In genomic region chr2:52287436-52287835, GRCm38 (mm10) we compare ENCODE assay signal across 17 mouse cellular contexts.
"Had no signal": no experiment of that assay in that cellular context is flagged by ENCODE, and none has a peak within 500 bp of the region (broad histone marks: within the 10 kb centered on the region; RNA-seq: fewer than 3 reads in every experiment).

No protein-coding gene starts in this region.

- H3K9me3 ChIP-seq: lung, embryonic 15.5 days; megakaryocyte, embryonic 14.5 days; midbrain, embryonic 13.5 days; midbrain, embryonic 15.5 days; neural tube, embryonic 12.5 days; stomach, embryonic 15.5 days had no signal

- H3K9ac ChIP-seq: liver, postnatal 0 days; lung, embryonic 15.5 days; midbrain, embryonic 13.5 days; midbrain, embryonic 15.5 days; neural tube, embryonic 12.5 days; stomach, embryonic 15.5 days had no signal

- H3K36me3 ChIP-seq: lung, embryonic 15.5 days; midbrain, embryonic 13.5 days; midbrain, embryonic 15.5 days; neural tube, embryonic 12.5 days; stomach, embryonic 15.5 days had no signal

- H3K4me1 ChIP-seq: lung, embryonic 15.5 days; megakaryocyte, embryonic 14.5 days; midbrain, embryonic 13.5 days; midbrain, embryonic 15.5 days; neural tube, embryonic 12.5 days; stomach, embryonic 15.5 days had no signal

- H3K4me3 ChIP-seq: lung, embryonic 15.5 days; megakaryocyte, embryonic 14.5 days; midbrain, embryonic 13.5 days; midbrain, embryonic 15.5 days; neural tube, embryonic 12.5 days; stomach, embryonic 15.5 days had no signal

- H3K27me3 ChIP-seq: lung, embryonic 15.5 days; midbrain, embryonic 13.5 days; midbrain, embryonic 15.5 days; neural tube, embryonic 12.5 days; stomach, embryonic 15.5 days had no signal

- H3K27ac ChIP-seq: lung, embryonic 15.5 days; macrophage; midbrain, embryonic 13.5 days; midbrain, embryonic 15.5 days; neural tube, embryonic 12.5 days; stomach, embryonic 15.5 days had no signal

- ATAC-seq: liver, postnatal 0 days; lung, postnatal 0 days; midbrain, embryonic 13.5 days; midbrain, embryonic 15.5 days had no signal

- DNase-seq: liver, postnatal 0 days; lung, adult 2 months; lung, postnatal 14 days; lung, postnatal 36 days; right cerebral cortex, postnatal 14 days; thymus, adult 18-20 months; thymus, postnatal 14 days; thymus, postnatal 36 days had no signal

- H3K4me2 ChIP-seq: lung, embryonic 15.5 days; midbrain, embryonic 11.5 days; midbrain, embryonic 13.5 days; midbrain, embryonic 15.5 days; neural tube, embryonic 12.5 days; stomach, embryonic 15.5 days had no signal
